In the genomic region with DNA sequence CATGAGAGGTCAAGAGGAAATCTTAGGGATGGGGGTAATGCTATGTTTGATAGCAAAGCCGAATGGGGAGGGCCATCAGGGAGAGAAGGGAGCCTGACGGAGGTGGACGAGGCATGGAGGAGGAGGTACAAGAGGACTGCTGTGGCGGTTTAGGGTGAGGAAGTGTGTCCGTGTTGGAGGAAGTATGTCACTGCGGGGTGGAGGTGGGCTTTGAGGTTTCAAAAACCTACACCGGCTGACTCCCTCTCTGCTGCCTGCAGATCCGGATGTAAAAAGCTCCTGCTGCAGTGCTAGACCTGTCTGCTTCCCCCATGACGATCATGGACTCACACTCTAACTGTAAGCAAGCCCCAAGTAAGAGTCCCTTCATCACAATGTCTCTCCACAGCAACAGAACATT, we compare ENCODE assay signal across 18 mouse cellular contexts. TPM values are rescaled to one million over a fixed set of nuclear protein-coding genes. Genes with fewer than 3 reads are reported as not detected.
"Had no signal": no experiment of that assay in that cellular context is flagged by ENCODE, and none has a peak within 500 bp of the region (broad histone marks: within the 10 kb centered on the region; RNA-seq: fewer than 3 reads in every experiment).

No protein-coding gene starts in this region.

- ATAC-seq: inflammation-experienced regulatory T-cells, adult 6 months; intestine, postnatal 0 days; lung, postnatal 0 days; midbrain, embryonic 16.5 days had no signal

- DNase-seq: kidney, adult 9 months; kidney, postnatal 36 days; layer of hippocampus, adult 9-11 months; left cerebral cortex, postnatal 4 days; lung, adult 2 months; lung, postnatal 36 days; right cerebral cortex, postnatal 14 days had no signal

- H3K36me3 ChIP-seq: limb, embryonic 13.5 days; liver, embryonic 15.5 days; midbrain, embryonic 12.5 days; neural tube, embryonic 13.5 days had no signal

- H3K4me3 ChIP-seq: limb, embryonic 13.5 days; liver, embryonic 15.5 days; midbrain, embryonic 12.5 days; neural tube, embryonic 13.5 days had no signal

- H3K27ac ChIP-seq: kidney, postnatal 0 days; limb, embryonic 13.5 days; liver, embryonic 15.5 days; midbrain, embryonic 12.5 days; neural tube, embryonic 13.5 days had no signal

RNA-seq across cellular contexts. Expression of gene Tekt5, which starts 2.7 kb away (rescaled TPM):
- total RNA-seq: megakaryocyte-erythroid progenitor cell, adult 5-6 weeks had no signal
- polyA plus RNA-seq: inflammation-experienced regulatory T-cells, adult 6 months; liver, embryonic 11.5 days had no signal

RNA-seq across cellular contexts. Expression of gene Tvp23a, which starts 54.6 kb away (rescaled TPM):
- total RNA-seq: megakaryocyte-erythroid progenitor cell, adult 5-6 weeks had no signal
